Mouse (Mus musculus): ENCODE measurements at regions not wholly inside any gene's neighbourhood (a gene's known extent, or its start where the extent isn't known, plus 50 kb on each side); places are given as distances from the start of the nearest gene placed in this dataset.
A peak's percentile ranks its signal among the peaks of the same experiment; 100 is the strongest.

GRCm38 (mm10) chr8:103475816-103476797 lies 625.3 kb upstream of the Cdh5 start:
- intact Hi-C loops (cut with DNase I): no loop called here
- no peak for DNase-seq

GRCm38 (mm10) chr8:103482033-103482720 lies 619.2 kb upstream of the Cdh5 start:
- intact Hi-C loops (cut with DNase I): no loop called here

GRCm38 (mm10) chr8:103485441-103485840 lies 616.0 kb upstream of the Cdh5 start:
- DNase-seq: no peak
- intact Hi-C loops (cut with DNase I): no loop called here

More at GRCm38 (mm10) chr8:103482033-103482720, 619.2 kb upstream of the Cdh5 start:
- peak; percentile 5 for DNase-seq

GRCm38 (mm10) chr8:103489411-103489810 lies 612.0 kb upstream of the Cdh5 start:
- DNase-seq: no peak

GRCm38 (mm10) chr8:103492914-103493517 lies 608.4 kb upstream of the Cdh5 start:
- intact Hi-C loops (cut with DNase I): no loop called here

More at GRCm38 (mm10) chr8:103489411-103489810, 612.0 kb upstream of the Cdh5 start:
- intact Hi-C loops (cut with DNase I): no loop called here

GRCm38 (mm10) chr8:103493932-103494493 lies 607.4 kb upstream of the Cdh5 start:
- intact Hi-C loops (cut with DNase I): no loop called here
- no peak for DNase-seq

More at GRCm38 (mm10) chr8:103492914-103493517, 608.4 kb upstream of the Cdh5 start:
- DNase-seq: no peak

GRCm38 (mm10) chr8:103494670-103495069 lies 606.8 kb upstream of the Cdh5 start:
- intact Hi-C loops (cut with DNase I): no loop called here
- DNase-seq: no peak

GRCm38 (mm10) chr8:103501328-103501727 lies 600.1 kb upstream of the Cdh5 start:
- DNase-seq: no peak
- intact Hi-C loops (cut with DNase I): no loop called here

GRCm38 (mm10) chr8:103502991-103503767 lies 598.2 kb upstream of the Cdh5 start:
- intact Hi-C loops (cut with DNase I): no loop called here
- DNase-seq: no peak

- intact Hi-C loops (cut with DNase I): no loop called here
- DNase-seq: no peak
These were observed 595.1 kb upstream of the Cdh5 start for GRCm38 (mm10) chr8:103506334-103506733.

- intact Hi-C loops (cut with DNase I): no loop called here
- DNase-seq: no peak
These were observed 594.4 kb upstream of the Cdh5 start for GRCm38 (mm10) chr8:103507068-103507467.

GRCm38 (mm10) chr8:103520141-103520866 lies 581.1 kb upstream of the Cdh5 start:
- intact Hi-C loops (cut with DNase I): no loop called here
- peak; percentile 8 for DNase-seq

- DNase-seq: no peak
- intact Hi-C loops (cut with DNase I): no loop called here
These were observed 570.5 kb upstream of the Cdh5 start for GRCm38 (mm10) chr8:103530903-103531302.

GRCm38 (mm10) chr8:103534971-103535370 lies 566.5 kb upstream of the Cdh5 start:
- intact Hi-C loops (cut with DNase I): no loop called here
- peak; percentile 72 for DNase-seq

- intact Hi-C loops (cut with DNase I): no loop called here
- peak; percentile 69 for DNase-seq
These were observed 564.6 kb upstream of the Cdh5 start for GRCm38 (mm10) chr8:103536856-103537255.

GRCm38 (mm10) chr8:103541954-103542353 lies 559.5 kb upstream of the Cdh5 start:
- no peak for DNase-seq
- intact Hi-C loops (cut with DNase I): no loop called here

- DNase-seq: no peak
- intact Hi-C loops (cut with DNase I): no loop called here
These were observed 549.4 kb upstream of the Cdh5 start for GRCm38 (mm10) chr8:103551916-103552535.

- intact Hi-C loops (cut with DNase I): no loop called here
- DNase-seq: no peak
These were observed 539.8 kb upstream of the Cdh5 start for GRCm38 (mm10) chr8:103561606-103562005.

- intact Hi-C loops (cut with DNase I): loop anchor here (10.0 kb wide), 1 partner anchor 454 kb away; no protein-coding TSS in a partner anchor
These were observed 530.5 kb upstream of the Cdh5 start for GRCm38 (mm10) chr8:103570864-103571425.

More at GRCm38 (mm10) chr8:103570864-103571425, 530.5 kb upstream of the Cdh5 start:
- no peak for DNase-seq
